Mouse (Mus musculus) CD8-positive naive resting alpha-beta T cell, adult 2 months (primary cell): ENCODE results near the gene Stk24.

Experiments used
- DNase-seq, 2 experiments: peaks; one replicate each; pipeline ENCODE4 v3.0.0; 2022; ENCODE audit warnings: low read depth in 2 of 2, low spot score in 2 of 2

The Stk24 gene

DNA sequence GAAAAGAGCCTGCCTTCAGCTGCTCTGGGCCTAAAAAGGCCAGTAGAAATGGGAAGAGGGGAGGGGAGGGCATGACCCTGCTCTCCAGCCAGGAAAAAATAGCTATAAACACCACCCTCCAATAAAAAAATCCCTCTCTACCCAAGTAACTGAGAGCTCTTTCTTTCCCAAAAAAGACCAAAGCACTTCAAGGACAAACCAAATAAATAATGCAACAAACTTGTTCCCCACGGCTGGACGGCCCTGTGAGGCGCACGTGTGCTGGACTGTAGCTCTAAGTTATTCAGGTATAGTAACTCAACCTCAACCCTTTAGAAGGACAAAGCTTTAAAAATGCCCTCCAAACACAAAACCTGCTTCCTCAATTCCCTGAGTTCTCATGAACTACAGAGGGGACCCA is 28.1 kb downstream of the Stk24 start:
- DNase-seq: no peak

GRCm38 (mm10) chr14:121350011-121350410 is 29.8 kb downstream of the Stk24 start:
- no peak for DNase-seq

GRCm38 (mm10) chr14:121349291-121349690 is 30.5 kb downstream of the Stk24 start:
- peak in 1 of 2 experiments; percentile 35 for DNase-seq

- DNase-seq: no peak
Measured at GRCm38 (mm10) chr14:121348256-121348655, 31.6 kb downstream of the Stk24 start.

DNA sequence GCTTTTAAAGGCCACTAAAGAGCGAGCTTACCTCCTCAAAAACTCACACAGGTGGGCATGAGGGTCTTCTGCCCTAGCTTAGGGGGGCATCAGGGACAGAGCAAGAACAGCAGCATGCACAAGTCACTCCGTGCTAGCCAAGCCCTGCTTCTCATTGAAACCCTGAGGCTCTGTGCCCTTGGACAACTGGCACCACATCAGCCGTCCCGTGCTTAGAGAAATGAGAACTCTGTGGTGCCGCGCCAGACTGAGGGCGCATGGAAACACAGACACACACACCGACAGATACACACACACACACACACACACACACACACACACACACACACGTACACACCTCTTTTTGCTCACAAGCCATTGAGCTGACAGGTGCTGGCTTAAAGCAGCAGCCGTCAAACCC is 32.7 kb downstream of the Stk24 start:
- no peak for DNase-seq

DNA sequence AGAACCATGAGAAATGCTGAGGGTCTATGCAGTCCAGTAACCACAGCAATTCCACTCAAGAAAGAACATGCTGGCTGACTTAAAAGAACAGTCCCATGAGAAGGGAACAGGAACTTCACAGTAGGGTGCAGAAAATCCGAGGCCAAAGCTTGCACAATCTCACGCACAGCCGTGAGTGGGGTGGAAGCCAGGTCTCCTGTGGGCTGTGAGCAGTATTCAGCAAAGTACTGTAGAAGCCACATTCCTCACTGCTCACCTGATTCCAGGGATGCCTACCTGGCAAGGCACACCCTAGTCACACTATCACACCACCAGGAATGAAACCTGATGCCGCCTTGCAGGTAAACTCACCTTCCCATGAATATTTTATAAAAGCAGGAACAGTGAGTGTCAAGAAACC is 33.2 kb downstream of the Stk24 start:
- DNase-seq: no peak

- DNase-seq: peak in 1 of 2 experiments; percentile 35
Measured at GRCm38 (mm10) chr14:121346053-121346452, 33.8 kb downstream of the Stk24 start.

DNA sequence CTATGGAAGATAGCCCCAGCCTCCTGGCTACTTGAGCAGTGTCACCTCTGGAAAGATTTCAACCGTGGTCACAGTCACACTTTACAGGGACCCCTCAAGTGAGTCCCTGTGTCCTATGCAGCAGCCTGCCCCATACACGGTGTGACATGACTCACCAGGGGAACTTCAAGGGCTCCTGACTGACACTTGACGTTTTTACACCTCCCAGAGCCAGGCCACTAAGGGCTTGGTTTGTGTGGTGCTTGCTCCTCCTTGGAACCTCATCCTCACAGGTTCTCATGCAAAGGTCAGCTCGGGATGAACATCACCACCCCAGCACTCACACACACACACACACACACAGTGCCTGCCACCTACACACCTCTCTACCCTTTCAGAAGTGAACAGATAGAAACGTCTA is 34.9 kb downstream of the Stk24 start:
- DNase-seq: no peak

GRCm38 (mm10) chr14:121342885-121343284 is 36.9 kb downstream of the Stk24 start:
- DNase-seq: no peak

- DNase-seq: no peak
Measured at GRCm38 (mm10) chr14:121339951-121340401, 39.8 kb downstream of the Stk24 start.

DNA sequence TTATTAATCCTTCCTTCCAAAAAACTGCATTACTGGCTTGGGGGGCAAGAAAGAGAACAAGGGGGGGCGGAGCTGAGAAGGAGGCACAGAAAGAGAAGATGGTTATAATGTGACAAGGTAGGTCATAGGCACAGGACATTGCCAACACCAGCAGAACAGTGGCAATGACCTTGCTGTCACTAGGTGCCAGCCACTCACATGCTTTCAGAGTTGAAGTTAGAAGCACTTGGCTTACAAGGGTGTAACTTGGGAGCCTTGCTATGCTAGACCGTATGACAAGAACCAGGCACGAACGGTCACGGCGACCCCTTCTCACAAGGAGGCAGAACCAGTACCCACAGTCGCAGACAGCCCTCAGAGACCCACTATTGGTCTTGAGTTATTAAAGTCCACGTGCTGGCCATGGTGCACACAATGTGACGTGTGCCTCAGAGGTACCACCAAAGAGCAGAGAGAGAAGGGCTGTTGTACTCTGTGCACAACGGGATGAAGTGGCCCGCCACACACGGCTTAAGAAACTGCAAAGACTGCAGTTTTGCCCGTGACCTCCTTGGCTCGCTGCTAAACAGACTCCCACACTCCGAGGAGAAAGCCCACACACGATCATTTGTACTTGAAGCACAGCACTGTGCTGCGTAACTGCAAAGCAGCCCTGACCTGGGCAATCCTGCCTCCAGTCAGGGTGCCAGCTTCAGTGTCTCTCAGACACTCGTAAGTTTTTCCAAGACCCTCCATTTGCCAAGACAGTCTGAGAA is 40.8 kb downstream of the Stk24 start:
- DNase-seq: no peak

- no peak for DNase-seq
Measured at GRCm38 (mm10) chr14:121330090-121330408, 49.8 kb downstream of the Stk24 start.

GRCm38 (mm10) chr14:121329401-121330089 is 50.3 kb downstream of the Stk24 start:
- no peak for DNase-seq

DNA sequence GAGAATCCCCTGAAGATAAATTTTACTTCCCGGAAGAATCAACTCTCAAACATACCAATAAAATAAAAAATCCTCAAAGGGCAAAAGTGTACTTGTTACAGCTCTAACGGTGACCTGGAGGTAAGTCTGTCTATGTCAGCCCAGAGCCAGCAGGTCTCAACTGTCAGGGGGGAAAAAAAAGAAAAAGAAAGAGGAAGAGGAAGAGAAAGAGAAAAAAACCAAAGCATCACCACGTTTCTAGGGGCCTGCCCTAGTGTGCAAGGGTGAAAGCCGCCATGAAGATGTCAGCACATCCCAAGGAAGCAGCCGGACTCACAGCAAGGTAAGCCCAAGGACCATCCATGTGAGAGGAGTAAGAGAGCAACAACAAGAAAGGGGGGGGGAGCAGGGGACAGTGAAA is 50.9 kb downstream of the Stk24 start:
- no peak for DNase-seq

GRCm38 (mm10) chr14:121326432-121326831 is 53.4 kb downstream of the Stk24 start:
- no peak for DNase-seq

DNA sequence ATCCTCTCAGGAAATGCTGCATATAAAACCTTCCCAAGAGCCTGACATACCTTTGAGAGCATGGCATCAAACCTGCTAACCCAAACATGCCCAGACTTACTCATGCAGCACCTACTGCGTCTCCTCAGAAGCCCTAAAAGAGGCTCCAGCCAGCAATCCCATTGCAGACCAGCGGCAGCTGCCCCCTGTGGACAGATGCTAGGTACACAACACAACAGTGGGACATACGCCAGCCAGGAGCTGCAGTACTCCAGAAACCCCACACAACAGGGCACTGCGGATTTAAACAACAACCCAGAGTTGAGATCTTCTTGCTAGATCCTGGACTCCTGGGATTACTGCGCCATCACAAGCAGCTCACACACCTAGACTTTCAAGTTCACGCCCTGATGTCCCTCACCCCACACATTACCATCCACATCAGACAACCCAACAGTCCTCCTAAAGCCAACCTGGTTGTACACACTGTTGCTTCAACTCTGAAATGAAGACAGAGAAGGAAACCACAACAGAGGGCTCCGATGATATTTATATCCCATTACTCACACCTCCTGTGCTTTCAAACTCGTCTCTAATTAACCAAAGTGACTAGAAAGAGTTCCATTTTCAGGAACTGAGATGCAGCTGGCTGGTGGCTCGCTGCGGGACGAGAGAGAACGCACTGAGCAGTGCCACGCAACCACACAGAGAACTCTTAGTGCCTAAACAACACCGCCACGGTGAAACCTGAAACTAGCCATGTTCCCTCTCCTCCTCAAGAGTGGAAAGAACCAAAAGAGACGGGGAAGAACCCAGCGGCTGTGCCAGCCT is 55.1 kb downstream of the Stk24 start:
- peak; percentile 33 to 47 for DNase-seq

GRCm38 (mm10) chr14:121322641-121323040 is 57.2 kb downstream of the Stk24 start:
- DNase-seq: no peak

GRCm38 (mm10) chr14:121322150-121322549 is 57.7 kb downstream of the Stk24 start:
- DNase-seq: no peak

GRCm38 (mm10) chr14:121318382-121318781 is 61.4 kb downstream of the Stk24 start:
- DNase-seq: no peak

DNA sequence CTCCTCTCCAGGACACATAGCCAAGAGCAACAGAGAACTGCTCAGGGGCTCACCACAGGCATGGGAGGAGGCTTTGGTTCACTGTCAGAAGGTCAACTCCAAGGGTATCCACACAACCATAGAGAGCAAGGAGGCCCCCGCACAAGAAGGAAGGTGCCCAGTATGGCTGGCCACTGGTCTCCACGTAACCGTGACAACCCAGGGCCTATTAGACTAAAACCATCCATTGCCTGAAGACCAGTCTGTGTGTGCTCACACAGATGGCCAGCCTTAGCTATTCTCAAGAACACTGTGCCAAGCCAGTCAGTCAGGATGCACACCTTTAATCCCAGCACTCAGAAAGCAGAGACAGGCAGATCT is 62.5 kb downstream of the Stk24 start:
- DNase-seq: no peak

GRCm38 (mm10) chr14:121316631-121317311 is 63.0 kb downstream of the Stk24 start:
- DNase-seq: no peak
